14 mouse cellular contexts compared by ENCODE assay signal in genomic region chr2:71681148-71681547, GRCm38 (mm10).
DNase-seq lines count a peak whose midpoint lies in the region.
"Had no signal": no experiment of that assay in that cellular context is flagged by ENCODE, and none has a peak within 500 bp of the region (broad histone marks: within the 10 kb centered on the region; RNA-seq: fewer than 3 reads in every experiment).

No protein-coding gene starts in this region.

- intact Hi-C loops in gastrocnemius, postnatal 14 days (cut with DNase I; ENCODE audit: low total_unique reads), result no loop called here

- DNase-seq in embryo, embryonic 10 days (ENCODE audit: low spot score), result peak; percentile 55
- DNase-seq in embryo, embryonic 9.5 days (ENCODE audit: extremely low spot score), result no peak
- peak; percentile 70 for DNase-seq in 3T3-L1 (ENCODE audit: low read depth, low spot score)
- peak; percentile 51 for DNase-seq in embryo, embryonic 10.5 days (ENCODE audit: low spot score)
- DNase-seq in forelimb bud, embryonic 11.5 days (ENCODE audit: low read depth, low spot score), result peak; percentile 36
- DNase-seq in cerebellum, postnatal 10 days, result no peak
- DNase-seq in gastrocnemius, postnatal 14 days, result no peak
- no peak for DNase-seq in frontal cortex, postnatal 25 days (ENCODE audit: low spot score in 2 of 2)
- DNase-seq: adrenal gland, adult 2 months; cerebellum, adult 2 months; cerebellum, postnatal 36 days; gastrocnemius, adult 2 months; kidney, postnatal 25 days; right cerebral cortex, postnatal 4 days had no signal

Comparison
In these comparisons a context has a peak if more than half of its experiments do, and no peak if none do; other contexts are left out.
1. DNase-seq: peak in embryo, embryonic 10 days (single experiment), 3T3-L1 (single experiment), embryo, embryonic 10.5 days (single experiment) and forelimb bud, embryonic 11.5 days (single experiment); none in embryo, embryonic 9.5 days (single experiment), cerebellum, postnatal 10 days (0 of 2), gastrocnemius, postnatal 14 days (single experiment) and frontal cortex, postnatal 25 days (0 of 2).